Mouse (Mus musculus) small intestine, adult 2 months (tissue): ENCODE results near the gene Tom1l2.

ENCODE experiments used
- CTCF ChIP-seq: fragments of 200-500 bp; IDR thresholded peaks from 2 replicates; pipeline ENCODE4 v1.5.1; 2012; ENCODE audit warnings: low read depth, mild to moderate bottlenecking, control low read depth, inconsistent platforms, low read length, moderate library complexity, mixed read lengths; ENCODE audit not compliant: insufficient replicate concordance, insufficient read length; ENCODE audit errors: extremely low read depth
- POLR2A ChIP-seq: fragments of 200-500 bp; IDR thresholded peaks from 2 replicates; pipeline ENCODE4 v1.6.1; 2012; ENCODE audit warnings: low read depth, mild to moderate bottlenecking, control low read depth, inconsistent platforms, low read length, moderate library complexity

- TF ChIP-seq CTCF, result no peak
- no peak for TF ChIP-seq POLR2A
Observed at GRCm38 (mm10) chr11:60308506-60309116, 44.1 kb downstream of the Tom1l2 start.
